Mouse (Mus musculus) adrenal gland, postnatal 14 days (tissue): Measurements from ENCODE around the gene Gm13276. TPM values are rescaled to one million over a fixed set of nuclear protein-coding genes. Genes with fewer than 3 reads are reported as not detected.
"Not testable (repeated sequence)": the region's sequence is repeated elsewhere in the genome, so short reads cannot be mapped to it uniquely, and the experiment has no call there.

Experiments
- DNase-seq: peaks from one replicate; pipeline ENCODE4 v3.0.0; 2021; ENCODE audit warnings: mixed read lengths
- long read RNA-seq, 2 experiments: library from polyadenylated mRNA; stranded (forward); transcript quantifications; one replicate each; pipeline ENCODE4 v2.0.0; 2021
- total RNA-seq: library from RNA; stranded (reverse); gene quantifications from 2 replicates; pipeline ENCODE4 v1.2.3, GENCODE M21; 2021

The Gm13276 gene
- total RNA-seq: not detected in 2 replicates
- long read RNA-seq, experiment 1: 0 reads
- long read RNA-seq, experiment 2: 0 reads

GRCm38 (mm10) chr4:88785409-88785808 lies at the start of gene Gm13276:
TSS of gene Gm13276 (plus strand) at chr4:88785709.
- not testable (repeated sequence) for DNase-seq

- DNase-seq: peak; percentile 82
These were observed 47.0 kb upstream of the Gm13276 start for GRCm38 (mm10) chr4:88738480-88738879.

GRCm38 (mm10) chr4:88739036-88739435 lies 46.5 kb upstream of the Gm13276 start:
- DNase-seq: no peak

GRCm38 (mm10) chr4:88741426-88741825 lies 44.1 kb upstream of the Gm13276 start:
- DNase-seq: no peak

- DNase-seq: no peak
These were observed 42.6 kb upstream of the Gm13276 start for GRCm38 (mm10) chr4:88742771-88743371.

- DNase-seq: no peak
These were observed 41.3 kb upstream of the Gm13276 start for GRCm38 (mm10) chr4:88744207-88744606.

- DNase-seq: no peak
These were observed 35.6 kb upstream of the Gm13276 start for GRCm38 (mm10) chr4:88749926-88750325.

GRCm38 (mm10) chr4:88754818-88755340 lies 30.6 kb upstream of the Gm13276 start, which contains the start of gene Gm13271:
TSS of gene Gm13271 (plus strand) at chr4:88754868.
- DNase-seq: peak; percentile 42

GRCm38 (mm10) chr4:88756581-88757513 lies 28.7 kb upstream of the Gm13276 start:
- peak; percentile 14 for DNase-seq

GRCm38 (mm10) chr4:88757628-88758031 lies 27.9 kb upstream of the Gm13276 start:
- peak; percentile 85 for DNase-seq

GRCm38 (mm10) chr4:88758751-88759150 lies 26.8 kb upstream of the Gm13276 start:
- not testable (repeated sequence) for DNase-seq

- peak; percentile 42 for DNase-seq
These were observed 25.8 kb upstream of the Gm13276 start, which contains the start of gene Gm13283 for GRCm38 (mm10) chr4:88759610-88760268. TSS of gene Gm13283 (plus strand) at chr4:88760119.

GRCm38 (mm10) chr4:88760431-88760830 lies 25.1 kb upstream of the Gm13276 start:
- peak; percentile 85 for DNase-seq

- DNase-seq: peak; percentile 59
These were observed 23.7 kb upstream of the Gm13276 start for GRCm38 (mm10) chr4:88761776-88762175.

GRCm38 (mm10) chr4:88762341-88762740 lies 23.2 kb upstream of the Gm13276 start:
- DNase-seq: peak; percentile 16

GRCm38 (mm10) chr4:88763384-88764018 lies 22.0 kb upstream of the Gm13276 start:
- DNase-seq: peak; percentile 69

GRCm38 (mm10) chr4:88773534-88773933 lies 12.0 kb upstream of the Gm13276 start, which contains the start of gene Gm13290:
TSS of gene Gm13290 (plus strand) at chr4:88773834.
- not testable (repeated sequence) for DNase-seq

GRCm38 (mm10) chr4:88776622-88777021 lies 8.9 kb upstream of the Gm13276 start, which contains the start of gene Gm13289:
TSS of gene Gm13289 (plus strand) at chr4:88776922.
- DNase-seq: not testable (repeated sequence)

- not testable (repeated sequence) for DNase-seq
These were observed 6.0 kb upstream of the Gm13276 start, which contains the start of gene Gm13272 for GRCm38 (mm10) chr4:88779550-88779949. TSS of gene Gm13272 (plus strand) at chr4:88779850.

- DNase-seq: not testable (repeated sequence)
These were observed 5.2 kb upstream of the Gm13276 start for GRCm38 (mm10) chr4:88780320-88780719.

- DNase-seq: not testable (repeated sequence)
These were observed 3.7 kb upstream of the Gm13276 start, which contains the start of gene Ifnz for GRCm38 (mm10) chr4:88781831-88782230. TSS of gene Ifnz (plus strand) at chr4:88782131.
